Mouse (Mus musculus) CH12.LX (cell line): ENCODE data around the gene Slc5a1. TPM values are rescaled to one million over a fixed set of nuclear protein-coding genes. Genes with fewer than 3 reads are reported as not detected.

Experiments used
- DNase-seq: peaks from one replicate; pipeline ENCODE4 v3.0.0-alpha.2; 2013; ENCODE audit errors: extremely low read depth
- H3K27ac ChIP-seq: 2 replicates; pipeline ENCODE4 v1.5.1; 2012; ENCODE audit warnings: low read depth, mild to moderate bottlenecking, control low read depth, moderate library complexity; ENCODE audit not compliant: insufficient read depth
- H3K27me3 ChIP-seq: replicated peaks from 2 replicates; pipeline ENCODE3; 2012; ENCODE audit warnings: inconsistent platforms
- H3K36me3 ChIP-seq, 2 experiments: replicated peaks in 1 of 2; 2 replicates each; pipeline versions ENCODE3 to v1.6.1; 2012; ENCODE audit warnings: inconsistent platforms in 1 of 2, low read length in 1 of 2, mild to moderate bottlenecking in 1 of 2, mixed read lengths in 1 of 2, moderate library complexity in 1 of 2; ENCODE audit not compliant: control insufficient read depth in 1 of 2, insufficient read depth in 1 of 2
- H3K4me1 ChIP-seq, 2 experiments: 2 replicates each; pipeline ENCODE4 v1.6.1; 2012; ENCODE audit warnings: inconsistent platforms in 1 of 2, moderate library complexity in 1 of 2; ENCODE audit not compliant: insufficient read depth in 2 of 2, control insufficient read depth in 1 of 2
- H3K4me2 ChIP-seq: 2 replicates; pipeline ENCODE4 v1.6.1; 2012; ENCODE audit warnings: low read depth, mild to moderate bottlenecking, control low read depth; ENCODE audit not compliant: poor library complexity, insufficient read depth, severe bottlenecking
- H3K4me3 ChIP-seq, 3 experiments: fragments of 150-350 bp in 1 of 3; sonication (generic) in 1 of 3; replicated peaks in 1 of 3; 2 replicates each; pipeline versions ENCODE3 to v1.5.1; 2011 to 2012; ENCODE audit warnings: low read depth in 2 of 3, low read length in 2 of 3, mild to moderate bottlenecking in 2 of 3, moderate library complexity in 2 of 3, control low read depth in 1 of 3, improper control_type of control experiment in 1 of 3, inconsistent platforms in 1 of 3, mixed read lengths in 1 of 3; ENCODE audit not compliant: poor library complexity in 1 of 3
- H3K79me2 ChIP-seq: replicated peaks from 2 replicates; pipeline ENCODE4 v1.6.1; 2012; ENCODE audit warnings: mild to moderate bottlenecking, moderate library complexity; ENCODE audit not compliant: control insufficient read depth, poor library complexity, insufficient read depth, severe bottlenecking; ENCODE audit errors: extremely low read depth
- H3K9ac ChIP-seq: 2 replicates; pipeline ENCODE4 v1.6.1; 2012; ENCODE audit warnings: low read depth, mild to moderate bottlenecking, control low read depth, moderate library complexity; ENCODE audit not compliant: insufficient read depth
- H3K9me3 ChIP-seq: replicated peaks from 2 replicates; pipeline ENCODE3; 2012; ENCODE audit warnings: low read length, inconsistent platforms, mixed read lengths
- BHLHE40 ChIP-seq: IDR thresholded peaks from 2 replicates; pipeline ENCODE4 v1.6.1; 2011; ENCODE audit warnings: mild to moderate bottlenecking, low read depth, low read length, improper control_type of control experiment
- CHD1 ChIP-seq: IDR thresholded peaks from 2 replicates; pipeline ENCODE4 v1.6.1; 2012; ENCODE audit warnings: low read depth, low read length, improper control_type of control experiment, inconsistent platforms
- CHD2 ChIP-seq: IDR thresholded peaks from 2 replicates; pipeline ENCODE4 v1.6.1; 2011; ENCODE audit warnings: low read length, improper control_type of control experiment
- CTCF ChIP-seq, 2 experiments: IDR thresholded peaks in 1 of 2; conservative IDR thresholded peaks in 1 of 2; 2 replicates each; pipeline ENCODE4 v1.5.1; 2011 to 2012; ENCODE audit warnings: low read depth in 2 of 2, low read length in 2 of 2, improper control_type of control experiment in 1 of 2, inconsistent platforms in 1 of 2, mild to moderate bottlenecking in 1 of 2, moderate library complexity in 1 of 2
- ETS1 ChIP-seq: conservative IDR thresholded peaks from 2 replicates; pipeline ENCODE4 v1.6.1; 2012; ENCODE audit warnings: low read depth, mild to moderate bottlenecking, inconsistent platforms, low read length, improper control_type of control experiment, moderate library complexity
- GABPA ChIP-seq: IDR thresholded peaks from 2 replicates; pipeline ENCODE4 v1.6.1; 2012; ENCODE audit warnings: low read depth, low read length, improper control_type of control experiment, inconsistent platforms; ENCODE audit not compliant: insufficient replicate concordance
- MAFK ChIP-seq: IDR thresholded peaks from 2 replicates; pipeline ENCODE4 v1.6.1; 2011; ENCODE audit warnings: low read length, improper control_type of control experiment; ENCODE audit not compliant: insufficient replicate concordance
- MAZ ChIP-seq: IDR thresholded peaks from 2 replicates; pipeline ENCODE4 v1.6.1; 2012; ENCODE audit warnings: low read depth, mild to moderate bottlenecking, inconsistent platforms, low read length, improper control_type of control experiment, moderate library complexity
- MEF2A ChIP-seq: IDR thresholded peaks from 2 replicates; pipeline ENCODE4 v1.6.1; 2014; ENCODE audit warnings: low read depth, mild to moderate bottlenecking, inconsistent platforms, low read length, improper control_type of control experiment, borderline replicate concordance
- MXI1 ChIP-seq: IDR thresholded peaks from 2 replicates; pipeline ENCODE4 v1.6.1; 2011; ENCODE audit warnings: mild to moderate bottlenecking, low read depth, low read length, improper control_type of control experiment
- NRF1 ChIP-seq: IDR thresholded peaks from 2 replicates; pipeline ENCODE4 v1.6.1; 2014; ENCODE audit warnings: low read depth, mild to moderate bottlenecking, inconsistent platforms, low read length, improper control_type of control experiment, moderate library complexity
- RAD21 ChIP-seq: IDR thresholded peaks from 2 replicates; pipeline ENCODE4 v1.6.1; 2011; ENCODE audit warnings: low read depth, mild to moderate bottlenecking, low read length, improper control_type of control experiment, moderate library complexity
- RCOR1 ChIP-seq: conservative IDR thresholded peaks from 2 replicates; pipeline ENCODE4 v1.6.1; 2012; ENCODE audit warnings: low read depth, mild to moderate bottlenecking, inconsistent platforms, low read length, improper control_type of control experiment
- SIN3A ChIP-seq: IDR thresholded peaks from 2 replicates; pipeline ENCODE4 v1.6.1; 2012; ENCODE audit warnings: low read length, improper control_type of control experiment, inconsistent platforms
- TCF12 ChIP-seq: IDR thresholded peaks from 2 replicates; pipeline ENCODE4 v1.6.1; 2014; ENCODE audit warnings: low read depth, mild to moderate bottlenecking, inconsistent platforms, low read length, improper control_type of control experiment
- USF1 ChIP-seq: IDR thresholded peaks from 2 replicates; pipeline ENCODE4 v1.6.1; 2014; ENCODE audit warnings: low read depth, mild to moderate bottlenecking, inconsistent platforms, low read length, improper control_type of control experiment
- USF2 ChIP-seq: conservative IDR thresholded peaks from 2 replicates; pipeline ENCODE4 v1.6.1; 2011; ENCODE audit warnings: low read depth, low read length, improper control_type of control experiment
- ZKSCAN1 ChIP-seq: IDR thresholded peaks from 2 replicates; pipeline ENCODE4 v1.6.1; 2012; ENCODE audit warnings: low read depth, inconsistent platforms, low read length, improper control_type of control experiment, borderline replicate concordance
- ZMIZ1 ChIP-seq: IDR thresholded peaks from 2 replicates; pipeline ENCODE4 v1.6.1; 2012; ENCODE audit warnings: low read depth, mild to moderate bottlenecking, inconsistent platforms, low read length, improper control_type of control experiment
- dilution Hi-C: fragments of 300-500 bp; cut with MboI; formaldehyde crosslinking; loops from 2 replicates; pipeline ENCODE4 v1.14.3; 2020; ENCODE audit warnings: low sequenced_read_pairs; ENCODE audit not compliant: extremely low pct_unique_long_range_greater_than_20kb, extremely low pct_ligation_motif_present
- in situ Hi-C: fragments of 300-500 bp; cut with MboI; formaldehyde crosslinking; loops from 3 replicates; pipeline ENCODE4 v1.14.3; 2019; ENCODE audit warnings: low sequenced_read_pairs, low pct_ligation_motif_present, low pct_unique_long_range_greater_than_20kb, mixed read lengths
- polyA plus RNA-seq: library from polyadenylated mRNA; unstranded; fragments of >175 nt; gene quantifications from 2 replicates; pipeline ENCODE4 v1.2.1, GENCODE M21; 2012; ENCODE audit warnings: low read depth; ENCODE audit not compliant: insufficient read length
- total RNA-seq, 2 experiments: library from RNA; depleted of rRNA; stranded (reverse); fragments of 300-350 nt in 1 of 2; fragments of >200 nt in 1 of 2; gene quantifications; 2 replicates each; pipeline ENCODE4 v1.2.3; 2012 to 2014

Slc5a1 gene
- total and polyA plus RNA-seq, 3 experiments = 0.30 to 0.38 (median 0.33) TPM

DNA sequence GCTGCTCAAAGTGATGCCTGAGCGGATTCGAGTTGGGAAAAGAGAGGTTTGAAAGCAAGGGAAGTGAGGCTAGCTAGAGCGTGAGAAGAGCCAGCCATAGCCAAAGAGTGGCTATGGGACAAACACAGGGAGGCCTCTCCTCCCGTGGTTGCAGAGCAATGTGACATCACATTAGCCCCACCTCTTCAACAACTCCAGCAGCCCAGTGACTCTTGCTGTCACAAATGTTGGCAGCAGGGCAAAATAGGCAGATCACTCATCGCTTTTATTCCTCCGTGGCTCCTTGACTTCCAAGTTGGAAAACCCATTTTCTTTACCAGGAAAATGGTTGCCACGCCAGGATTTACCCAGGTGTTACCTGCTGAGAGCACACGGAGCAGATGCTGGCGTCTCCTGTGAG is 103.1 kb downstream of the Slc5a1 start:
- Histone ChIP-seq H3K9ac (no peak overlapping the region), H3K27ac (no peak overlapping the region), H3K4me3 (no peak overlapping the region), H3K4me2 (no peak overlapping the region), H3K79me2 (no peaks in the 10 kb centered on the region), H3K36me3 (no peaks in the 10 kb centered on the region), H3K4me1 (peaks cover 0 to 10% of the 10 kb centered on the region in 2 experiments; a peak in 2 of 4 replicates), H3K27me3 (peaks cover 5% of the 10 kb centered on the region), H3K9me3 (no peaks in the 10 kb centered on the region)
- in situ Hi-C loops (no loop called here), dilution Hi-C loops (no loop called here)
- TF ChIP-seq RAD21 (no peak), TCF12 (no peak), ETS1 (no peak), MAZ (no peak), ZMIZ1 (no peak), RCOR1 (no peak), BHLHE40 (no peak), USF2 (no peak), NRF1 (no peak), CHD2 (no peak), CHD1 (no peak), MAFK (no peak), CTCF (conservative IDR thresholded peaks at IDR 0.05 in 1 of 2, IDR thresholded peaks at IDR 0.05 in 1 of 2; ENCODE audit: low read depth in 2 of 2, low read length in 2 of 2) (no peak), GABPA (no peak)
- DNase-seq = no peak

GRCm38 (mm10) chr5:33208533-33209245 is 104.7 kb downstream of the Slc5a1 start:
- dilution Hi-C loops (no loop called here), in situ Hi-C loops (no loop called here)
- H3K79me2 ChIP-seq = no peaks in the 10 kb centered on the region
- H3K4me2 ChIP-seq = no peak overlapping the region
- H3K4me3 ChIP-seq = no peak overlapping the region
- H3K9me3 ChIP-seq = no peaks in the 10 kb centered on the region
- no peak overlapping the region for H3K27ac ChIP-seq
- no peak for DNase-seq
- H3K9ac ChIP-seq = no peak overlapping the region
- H3K27me3 ChIP-seq = peaks cover 3% of the 10 kb centered on the region
- no peaks in the 10 kb centered on the region for H3K36me3 ChIP-seq
- TF ChIP-seq ZKSCAN1 = no peak
- no peak for TF ChIP-seq SIN3A
- no peak for TF ChIP-seq MEF2A
- TF ChIP-seq MAFK = no peak
- no peak for TF ChIP-seq GABPA
- no peak for TF ChIP-seq BHLHE40
- no peak for TF ChIP-seq USF1
- TF ChIP-seq CTCF (conservative IDR thresholded peaks at IDR 0.05 in 1 of 2, IDR thresholded peaks at IDR 0.05 in 1 of 2; ENCODE audit: low read depth in 2 of 2, low read length in 2 of 2) = no peak
- TF ChIP-seq MAZ = no peak
- TF ChIP-seq MXI1 = no peak
- H3K4me1 ChIP-seq = peaks cover 0 to 10% of the 10 kb centered on the region in 2 experiments; a peak in 1 of 4 replicates
